Mouse (Mus musculus) CH12.LX (cell line): ENCODE results near the gene Mmadhc. TPM values are rescaled to one million over a fixed set of nuclear protein-coding genes. Genes with fewer than 3 reads are reported as not detected.
A peak's percentile ranks its signal among the peaks of the same experiment; 100 is the strongest.

ENCODE experiments used
- DNase-seq: peaks from one replicate; pipeline ENCODE4 v3.0.0-alpha.2; 2013; ENCODE audit errors: extremely low read depth
- H3K27ac ChIP-seq: 2 replicates; pipeline ENCODE4 v1.5.1; 2012; ENCODE audit warnings: low read depth, mild to moderate bottlenecking, control low read depth, moderate library complexity; ENCODE audit not compliant: insufficient read depth
- H3K27me3 ChIP-seq: replicated peaks from 2 replicates; pipeline ENCODE3; 2012; ENCODE audit warnings: inconsistent platforms
- H3K36me3 ChIP-seq, 2 experiments: replicated peaks in 1 of 2; 2 replicates each; pipeline versions ENCODE3 to v1.6.1; 2012; ENCODE audit warnings: inconsistent platforms in 1 of 2, low read length in 1 of 2, mild to moderate bottlenecking in 1 of 2, mixed read lengths in 1 of 2, moderate library complexity in 1 of 2; ENCODE audit not compliant: control insufficient read depth in 1 of 2, insufficient read depth in 1 of 2
- H3K4me1 ChIP-seq, 2 experiments: 2 replicates each; pipeline ENCODE4 v1.6.1; 2012; ENCODE audit warnings: inconsistent platforms in 1 of 2, moderate library complexity in 1 of 2; ENCODE audit not compliant: insufficient read depth in 2 of 2, control insufficient read depth in 1 of 2
- H3K4me2 ChIP-seq: 2 replicates; pipeline ENCODE4 v1.6.1; 2012; ENCODE audit warnings: low read depth, mild to moderate bottlenecking, control low read depth; ENCODE audit not compliant: poor library complexity, insufficient read depth, severe bottlenecking
- H3K4me3 ChIP-seq, 3 experiments: fragments of 150-350 bp in 1 of 3; sonication (generic) in 1 of 3; replicated peaks in 1 of 3; 2 replicates each; pipeline versions ENCODE3 to v1.5.1; 2011 to 2012; ENCODE audit warnings: low read depth in 2 of 3, low read length in 2 of 3, mild to moderate bottlenecking in 2 of 3, moderate library complexity in 2 of 3, control low read depth in 1 of 3, improper control_type of control experiment in 1 of 3, inconsistent platforms in 1 of 3, mixed read lengths in 1 of 3; ENCODE audit not compliant: poor library complexity in 1 of 3
- H3K79me2 ChIP-seq: replicated peaks from 2 replicates; pipeline ENCODE4 v1.6.1; 2012; ENCODE audit warnings: mild to moderate bottlenecking, moderate library complexity; ENCODE audit not compliant: control insufficient read depth, poor library complexity, insufficient read depth, severe bottlenecking; ENCODE audit errors: extremely low read depth
- H3K9ac ChIP-seq: 2 replicates; pipeline ENCODE4 v1.6.1; 2012; ENCODE audit warnings: low read depth, mild to moderate bottlenecking, control low read depth, moderate library complexity; ENCODE audit not compliant: insufficient read depth
- H3K9me3 ChIP-seq: replicated peaks from 2 replicates; pipeline ENCODE3; 2012; ENCODE audit warnings: low read length, inconsistent platforms, mixed read lengths
- CHD1 ChIP-seq: IDR thresholded peaks from 2 replicates; pipeline ENCODE4 v1.6.1; 2012; ENCODE audit warnings: low read depth, low read length, improper control_type of control experiment, inconsistent platforms
- CTCF ChIP-seq, 2 experiments: IDR thresholded peaks in 1 of 2; conservative IDR thresholded peaks in 1 of 2; 2 replicates each; pipeline ENCODE4 v1.5.1; 2011 to 2012; ENCODE audit warnings: low read depth in 2 of 2, low read length in 2 of 2, improper control_type of control experiment in 1 of 2, inconsistent platforms in 1 of 2, mild to moderate bottlenecking in 1 of 2, moderate library complexity in 1 of 2
- EP300 ChIP-seq: IDR thresholded peaks from 2 replicates; pipeline ENCODE4 v1.6.1; 2011; ENCODE audit warnings: low read length, improper control_type of control experiment
- HCFC1 ChIP-seq: IDR thresholded peaks from 2 replicates; pipeline ENCODE4 v1.6.1; 2012; ENCODE audit warnings: low read depth, mild to moderate bottlenecking, inconsistent platforms, low read length, improper control_type of control experiment
- MAX ChIP-seq: IDR thresholded peaks from 2 replicates; pipeline ENCODE4 v1.6.1; 2011; ENCODE audit warnings: low read length, improper control_type of control experiment
- MEF2A ChIP-seq: IDR thresholded peaks from 2 replicates; pipeline ENCODE4 v1.6.1; 2014; ENCODE audit warnings: low read depth, mild to moderate bottlenecking, inconsistent platforms, low read length, improper control_type of control experiment, borderline replicate concordance
- MYC ChIP-seq: IDR thresholded peaks from 2 replicates; pipeline ENCODE4 v1.6.1; 2011; ENCODE audit warnings: low read depth, mild to moderate bottlenecking, improper control_type of control experiment, low read length
- RAD21 ChIP-seq: IDR thresholded peaks from 2 replicates; pipeline ENCODE4 v1.6.1; 2011; ENCODE audit warnings: low read depth, mild to moderate bottlenecking, low read length, improper control_type of control experiment, moderate library complexity
- RCOR1 ChIP-seq: conservative IDR thresholded peaks from 2 replicates; pipeline ENCODE4 v1.6.1; 2012; ENCODE audit warnings: low read depth, mild to moderate bottlenecking, inconsistent platforms, low read length, improper control_type of control experiment
- SMC3 ChIP-seq: IDR thresholded peaks from 2 replicates; pipeline ENCODE4 v1.6.1; 2011; ENCODE audit warnings: low read depth, low read length, improper control_type of control experiment
- USF2 ChIP-seq: conservative IDR thresholded peaks from 2 replicates; pipeline ENCODE4 v1.6.1; 2011; ENCODE audit warnings: low read depth, low read length, improper control_type of control experiment
- dilution Hi-C: fragments of 300-500 bp; cut with MboI; formaldehyde crosslinking; loops from 2 replicates; pipeline ENCODE4 v1.14.3; 2020; ENCODE audit warnings: low sequenced_read_pairs; ENCODE audit not compliant: extremely low pct_unique_long_range_greater_than_20kb, extremely low pct_ligation_motif_present
- in situ Hi-C: fragments of 300-500 bp; cut with MboI; formaldehyde crosslinking; loops from 3 replicates; pipeline ENCODE4 v1.14.3; 2019; ENCODE audit warnings: low sequenced_read_pairs, low pct_ligation_motif_present, low pct_unique_long_range_greater_than_20kb, mixed read lengths
- polyA plus RNA-seq: library from polyadenylated mRNA; unstranded; fragments of >175 nt; gene quantifications from 2 replicates; pipeline ENCODE4 v1.2.1, GENCODE M21; 2012; ENCODE audit warnings: low read depth; ENCODE audit not compliant: insufficient read length
- total RNA-seq, 2 experiments: library from RNA; depleted of rRNA; stranded (reverse); fragments of 300-350 nt in 1 of 2; fragments of >200 nt in 1 of 2; gene quantifications; 2 replicates each; pipeline ENCODE4 v1.2.3; 2012 to 2014

Mmadhc gene
- total and polyA plus RNA-seq, 3 experiments = 74.9 to 142 (median 99.1) TPM

DNA sequence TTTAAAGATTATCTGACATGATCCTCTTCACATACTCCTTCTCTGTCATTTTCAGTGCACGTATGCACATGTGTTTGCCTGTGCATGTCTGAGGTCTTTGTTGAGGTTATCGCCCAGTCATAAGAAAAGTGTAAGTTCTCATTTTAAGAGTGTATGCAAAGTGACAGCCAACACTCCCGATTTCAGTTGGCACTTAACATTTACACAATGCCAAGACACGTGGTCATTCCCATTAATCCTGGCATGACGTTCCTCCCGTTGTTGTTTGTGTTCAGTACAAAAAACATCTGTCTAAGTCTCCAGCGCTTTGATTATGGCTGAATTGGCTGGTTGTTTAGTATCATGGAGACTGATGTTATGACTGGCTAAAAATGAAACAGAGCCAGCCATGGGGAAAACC is 28.2 kb upstream of the Mmadhc start (continued):
- peak; percentile 58; the same call in 1 of the 2 replicates for TF ChIP-seq MYC
- peak; percentile 90 for TF ChIP-seq EP300
- peak; percentile 59; the same call in 1 of the 2 replicates for TF ChIP-seq RCOR1
- TF ChIP-seq MAX = peak; percentile 71
- no peak for TF ChIP-seq CHD1

DNA sequence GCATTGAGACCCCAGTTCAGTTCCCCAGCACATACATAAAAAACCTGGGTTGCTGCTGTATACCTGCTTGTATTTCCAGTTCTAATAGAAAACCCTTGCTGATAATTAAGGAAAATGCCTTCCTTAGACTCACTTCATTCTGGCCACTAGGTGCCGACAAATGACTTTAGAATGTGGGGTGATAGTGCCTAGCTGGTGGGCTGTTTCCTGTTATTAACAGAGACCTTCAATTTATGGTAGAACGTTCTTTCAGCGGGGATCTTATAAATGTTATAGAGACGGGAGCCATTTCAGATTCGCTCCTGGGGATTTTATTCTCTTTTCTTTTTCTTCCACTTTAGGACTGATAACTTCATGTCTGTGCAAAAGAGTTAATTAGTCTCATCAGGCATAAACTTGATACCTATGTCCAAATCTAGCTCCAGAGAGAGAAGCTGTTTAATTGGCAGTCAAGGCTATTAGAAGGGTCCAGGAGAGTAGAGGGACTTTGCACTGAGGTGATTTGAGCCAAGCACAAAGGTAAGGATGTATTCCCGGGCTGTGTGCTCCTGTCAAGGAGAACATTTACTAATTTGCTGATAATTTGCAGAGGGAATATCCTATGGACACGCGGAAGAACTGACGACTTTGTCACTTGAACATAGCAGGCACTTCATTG is 10.2 kb upstream of the Mmadhc start:
- no peak overlapping the region for H3K9ac ChIP-seq
- H3K36me3 ChIP-seq = no peaks in the 10 kb centered on the region
- H3K4me2 ChIP-seq = no peak overlapping the region
- no peak overlapping the region for H3K27ac ChIP-seq
- no peaks in the 10 kb centered on the region for H3K4me1 ChIP-seq
- H3K4me3 ChIP-seq = no peak overlapping the region
- dilution Hi-C loops (no loop called here), in situ Hi-C loops (loop anchor here (25.0 kb wide), 2 partner anchors 531 to 831 kb away; partner anchors contain the start of gene Rnd3)
- no peaks in the 10 kb centered on the region for H3K27me3 ChIP-seq
- H3K79me2 ChIP-seq = no peaks in the 10 kb centered on the region
- TF ChIP-seq RAD21 (peak; percentile 90), USF2 (no peak), CTCF (conservative IDR thresholded peaks at IDR 0.05 in 1 of 2, IDR thresholded peaks at IDR 0.05 in 1 of 2; ENCODE audit: low read depth in 2 of 2, low read length in 2 of 2) (peak in 1 of 2 experiments; percentile 77; a peak in 2 of 4 replicates), SMC3 (peak; percentile 66), EP300 (no peak)
- peak; percentile 33 for DNase-seq
- H3K9me3 ChIP-seq = peaks cover 2% of the 10 kb centered on the region

DNA sequence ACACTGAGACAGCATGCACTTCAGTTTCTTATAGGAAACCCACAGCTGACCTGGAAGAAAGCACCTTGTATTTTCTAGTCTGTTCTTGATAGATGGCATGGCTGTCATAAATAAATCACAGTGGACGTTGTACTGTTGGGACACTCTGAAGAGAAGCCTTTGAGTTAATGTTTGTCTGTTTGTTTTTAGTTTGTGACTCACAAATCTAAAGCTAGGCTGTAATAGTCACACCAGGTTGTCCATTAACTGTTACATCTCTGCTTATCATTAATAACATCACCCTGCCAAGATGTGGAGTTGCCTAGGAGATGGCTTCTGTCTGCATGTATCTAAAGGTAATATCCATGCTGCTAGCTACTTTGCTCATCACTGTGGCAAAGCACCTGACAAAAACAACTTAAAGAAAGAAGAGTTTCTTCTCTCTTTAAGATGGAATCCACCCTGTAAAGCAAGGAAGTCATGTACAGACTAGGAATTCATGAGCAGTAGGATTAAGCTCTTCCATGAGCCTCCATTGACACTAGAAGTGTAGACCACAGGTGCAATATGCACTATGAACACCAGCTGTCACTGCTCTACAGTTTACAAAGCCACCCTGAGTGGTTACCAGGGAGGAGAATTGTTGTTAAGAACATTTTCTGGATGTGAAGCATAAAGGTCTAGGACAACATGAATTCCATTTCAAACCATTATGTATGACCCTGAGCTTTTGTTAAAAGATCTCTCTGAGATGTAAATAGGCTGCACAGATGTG is 8.4 kb upstream of the Mmadhc start:
- Histone ChIP-seq H3K27me3 (no peaks in the 10 kb centered on the region), H3K4me2 (no peak overlapping the region), H3K27ac (no peak overlapping the region), H3K9ac (no peak overlapping the region), H3K4me3 (no peak overlapping the region), H3K4me1 (no peaks in the 10 kb centered on the region), H3K9me3 (peaks cover 2% of the 10 kb centered on the region), H3K36me3 (no peaks in the 10 kb centered on the region), H3K79me2 (no peaks in the 10 kb centered on the region)
- dilution Hi-C loops (no loop called here), in situ Hi-C loops (loop anchor here (25.0 kb wide), 2 partner anchors 532 to 832 kb away; partner anchors contain the start of gene Rnd3)
- peak; percentile 72 for TF ChIP-seq RAD21
- peak; percentile 27 to 65; a peak in 2 of 4 replicates for TF ChIP-seq CTCF (conservative IDR thresholded peaks at IDR 0.05 in 1 of 2, IDR thresholded peaks at IDR 0.05 in 1 of 2; ENCODE audit: low read depth in 2 of 2, low read length in 2 of 2)
- no peak for TF ChIP-seq MEF2A
- TF ChIP-seq HCFC1 = no peak
- peak; percentile 54 for TF ChIP-seq SMC3
- no peak for TF ChIP-seq CHD1
- DNase-seq = no peak
